ENCODE assay signal across 14 mouse cellular contexts in the genomic region with DNA sequence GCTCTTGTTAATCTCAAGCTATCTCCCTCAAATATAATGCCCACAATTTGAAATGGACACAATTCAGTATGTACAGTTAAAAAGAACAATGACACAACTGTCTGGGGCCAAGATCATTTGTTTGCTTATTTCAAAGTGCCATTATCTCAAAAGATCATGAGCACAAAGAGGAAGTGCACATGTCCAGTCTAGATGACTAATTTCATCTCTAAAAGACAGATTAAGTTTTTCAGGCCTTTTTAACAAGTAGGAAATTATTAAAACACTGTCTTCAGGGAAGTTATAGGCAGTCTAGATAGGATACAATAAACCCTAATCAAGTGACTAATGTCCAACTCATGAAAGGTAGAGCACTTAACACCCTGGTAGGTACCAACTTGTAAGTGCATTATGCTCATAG.
"Had no signal": no experiment of that assay in that cellular context is flagged by ENCODE, and none has a peak within 500 bp of the region (broad histone marks: within the 10 kb centered on the region; RNA-seq: fewer than 3 reads in every experiment).

No protein-coding gene starts in this region.

- H3K9me3 ChIP-seq: lung, embryonic 15.5 days; midbrain, embryonic 13.5 days; midbrain, embryonic 15.5 days; neural tube, embryonic 12.5 days; stomach, embryonic 15.5 days had no signal

- H3K27me3 ChIP-seq: lung, embryonic 15.5 days; midbrain, embryonic 13.5 days; midbrain, embryonic 15.5 days; neural tube, embryonic 12.5 days; stomach, embryonic 15.5 days had no signal

- H3K4me1 ChIP-seq: lung, embryonic 15.5 days; midbrain, embryonic 13.5 days; midbrain, embryonic 15.5 days; neural tube, embryonic 12.5 days; stomach, embryonic 15.5 days had no signal

- H3K4me3 ChIP-seq: lung, embryonic 15.5 days; midbrain, embryonic 13.5 days; midbrain, embryonic 15.5 days; neural tube, embryonic 12.5 days; stomach, embryonic 15.5 days had no signal

- H3K27ac ChIP-seq: lung, embryonic 15.5 days; midbrain, embryonic 13.5 days; midbrain, embryonic 15.5 days; neural tube, embryonic 12.5 days; stomach, embryonic 15.5 days; stomach, postnatal 0 days had no signal

- ATAC-seq: liver, postnatal 0 days; lung, postnatal 0 days; midbrain, embryonic 13.5 days; midbrain, embryonic 15.5 days had no signal

- DNase-seq: liver, postnatal 0 days; lung, adult 2 months; lung, postnatal 14 days; right cerebral cortex, postnatal 14 days; thymus, adult 2 months; thymus, postnatal 25 days; thymus, postnatal 4 days had no signal
